11 mouse cellular contexts compared by ENCODE assay signal in the genomic region with DNA sequence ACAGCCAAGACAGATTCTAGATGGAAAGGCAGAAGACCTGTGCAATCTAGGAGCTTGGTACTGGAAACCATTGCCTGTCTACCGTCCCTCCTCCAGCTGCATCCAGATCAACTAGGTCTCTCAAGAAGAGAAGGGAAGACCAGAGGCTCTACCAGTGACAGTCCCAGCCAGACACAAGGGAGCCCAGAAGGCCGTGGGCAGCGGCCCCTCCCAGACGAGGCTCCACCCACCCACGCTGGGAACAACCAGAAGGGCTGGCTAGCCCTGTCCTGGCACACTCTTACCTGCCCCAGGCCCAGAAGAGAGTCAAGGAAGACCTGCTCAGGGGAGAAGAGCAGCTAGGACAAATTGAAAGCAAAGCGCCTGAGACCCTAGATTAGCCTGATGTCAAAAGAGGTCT. TPM values are rescaled to one million over a fixed set of nuclear protein-coding genes. Genes with fewer than 3 reads are reported as not detected.
A peak's percentile ranks its signal among the peaks of the same experiment; 100 is the strongest.
DNase-seq lines count a peak whose midpoint lies in the region; ATAC-seq and TF ChIP-seq lines count a peak whose summit lies in the region.
"Had no signal": no experiment of that assay in that cellular context is flagged by ENCODE, and none has a peak within 500 bp of the region (broad histone marks: within the 10 kb centered on the region; RNA-seq: fewer than 3 reads in every experiment).

No protein-coding gene starts in this region.

- no peak for ATAC-seq in forebrain, embryonic 15.5 days (replicated peaks)
- no peak for ATAC-seq in forebrain, postnatal 0 days
- ATAC-seq in liver, embryonic 12.5 days, result no peak
- ATAC-seq in liver, embryonic 11.5 days (replicated peaks; ENCODE audit: low FRiP score), result no peak
- no peak for ATAC-seq in limb, embryonic 12.5 days (ENCODE audit: insufficient number of reproducible peaks, insufficient read depth, low FRiP score, low TSS enrichment, low read depth)
- no peak for ATAC-seq in CD4-positive, CD25-positive, alpha-beta regulatory T cell, adult 4 months
- ATAC-seq in megakaryocyte progenitor cell, adult 5-6 weeks (replicated peaks; ENCODE audit: poor library complexity), result no peak
- ATAC-seq: midbrain, embryonic 16.5 days had no signal

- TF ChIP-seq CTCF in forebrain, postnatal 0 days (IDR thresholded peaks at IDR 0.05; ENCODE audit: low read depth), result no peak

- H3K4me1 ChIP-seq in forebrain, embryonic 15.5 days, result peaks cover 81% of the 10 kb centered on the region
- H3K4me1 ChIP-seq in forebrain, postnatal 0 days (ENCODE audit: insufficient read depth), result peaks cover 37% of the 10 kb centered on the region
- peaks cover 94% of the 10 kb centered on the region for H3K4me1 ChIP-seq in liver, embryonic 12.5 days
- H3K4me1 ChIP-seq in liver, embryonic 11.5 days (replicated peaks; ENCODE audit: control insufficient read depth, insufficient read depth, low read length), result peaks cover 75% of the 10 kb centered on the region
- H3K4me1 ChIP-seq in limb, embryonic 12.5 days (replicated peaks), result peaks cover 74% of the 10 kb centered on the region

- H3K27ac ChIP-seq in forebrain, embryonic 15.5 days (replicated peaks), result 0 out of 2 replicates have a peak overlapping the region, but pooled peaks have one; percentile 93
- H3K27ac ChIP-seq in forebrain, postnatal 0 days (ENCODE audit: low read depth, low read length), result no peak overlapping the region
- peak overlapping the region; percentile 11; the same call in 1 of the 2 replicates for H3K27ac ChIP-seq in liver, embryonic 12.5 days
- H3K27ac ChIP-seq in liver, embryonic 11.5 days (ENCODE audit: low read depth, low read length), result no peak overlapping the region; the same call in 1 of the 2 replicates
- H3K27ac ChIP-seq in limb, embryonic 12.5 days, result peak overlapping the region; percentile 23; the same call in 1 of the 2 replicates
- H3K27ac ChIP-seq: liver, embryonic 15.5 days had no signal

- H3K9me3 ChIP-seq in forebrain, embryonic 15.5 days, result no peaks in the 10 kb centered on the region
- H3K9me3 ChIP-seq in forebrain, postnatal 0 days (ENCODE audit: low read length), result no peaks in the 10 kb centered on the region
- H3K9me3 ChIP-seq in liver, embryonic 12.5 days (replicated peaks), result no peaks in the 10 kb centered on the region
- H3K9me3 ChIP-seq in liver, embryonic 11.5 days (ENCODE audit: control insufficient read depth, low read length), result no peaks in the 10 kb centered on the region
- H3K9me3 ChIP-seq in limb, embryonic 12.5 days, result no peaks in the 10 kb centered on the region
- H3K9me3 ChIP-seq: liver, embryonic 15.5 days had no signal

- DNase-seq in forebrain, postnatal 0 days, result no peak
- no peak for DNase-seq in liver, embryonic 11.5 days (ENCODE audit: low spot score)
- DNase-seq in cerebellum, postnatal 36 days, result peak; percentile 24 to 28
- DNase-seq: thymus, adult 2 months had no signal

- H3K36me3 ChIP-seq in forebrain, embryonic 15.5 days, result peaks cover 11% of the 10 kb centered on the region; the same call in 1 of the 2 replicates
- H3K36me3 ChIP-seq in forebrain, postnatal 0 days (ENCODE audit: insufficient read depth), result peaks cover 46% of the 10 kb centered on the region
- no peaks in the 10 kb centered on the region for H3K36me3 ChIP-seq in liver, embryonic 12.5 days
- H3K36me3 ChIP-seq in liver, embryonic 11.5 days (ENCODE audit: control insufficient read depth, insufficient read depth, low read length), result no peaks in the 10 kb centered on the region
- H3K36me3 ChIP-seq in limb, embryonic 12.5 days, result peaks cover 27% of the 10 kb centered on the region; the same call in 1 of the 2 replicates
- H3K36me3 ChIP-seq: liver, embryonic 15.5 days had no signal

- H3K4me3 ChIP-seq in forebrain, embryonic 15.5 days, result no peak overlapping the region
- H3K4me3 ChIP-seq in forebrain, postnatal 0 days (ENCODE audit: low read depth, low read length), result no peak overlapping the region
- no peak overlapping the region for H3K4me3 ChIP-seq in liver, embryonic 12.5 days
- H3K4me3 ChIP-seq in liver, embryonic 11.5 days (ENCODE audit: low read depth, low read length), result no peak overlapping the region
- no peak overlapping the region for H3K4me3 ChIP-seq in limb, embryonic 12.5 days (replicated peaks)
- H3K4me3 ChIP-seq: liver, embryonic 15.5 days had no signal

- WGBS in forebrain, embryonic 15.5 days, result 66% methylated on average over 6 of the region's 6 CpGs
- WGBS in forebrain, postnatal 0 days, result 68% methylated on average over 6 of the region's 6 CpGs
- 38% methylated on average over 6 of the region's 6 CpGs for WGBS in liver, embryonic 12.5 days (ENCODE audit: insufficient replicate concordance)
- 43% methylated on average over 6 of the region's 6 CpGs for WGBS in liver, embryonic 11.5 days
- 57% methylated on average over 6 of the region's 6 CpGs for WGBS in limb, embryonic 12.5 days

- H3K9ac ChIP-seq in forebrain, embryonic 15.5 days (replicated peaks), result no peak overlapping the region
- H3K9ac ChIP-seq in forebrain, postnatal 0 days, result no peak overlapping the region
- no peak overlapping the region for H3K9ac ChIP-seq in liver, embryonic 12.5 days
- no peak overlapping the region for H3K9ac ChIP-seq in liver, embryonic 11.5 days (ENCODE audit: low read depth, low read length)
- H3K9ac ChIP-seq in limb, embryonic 12.5 days (replicated peaks), result no peak overlapping the region
- H3K9ac ChIP-seq: liver, embryonic 15.5 days had no signal

- H3K27me3 ChIP-seq in forebrain, embryonic 15.5 days, result no peaks in the 10 kb centered on the region
- no peaks in the 10 kb centered on the region for H3K27me3 ChIP-seq in forebrain, postnatal 0 days (ENCODE audit: insufficient read depth, low read length)
- H3K27me3 ChIP-seq in liver, embryonic 12.5 days (replicated peaks), result peaks cover 22% of the 10 kb centered on the region
- no peaks in the 10 kb centered on the region for H3K27me3 ChIP-seq in liver, embryonic 11.5 days (replicated peaks; ENCODE audit: control insufficient read depth, insufficient read depth, low read length)
- H3K27me3 ChIP-seq in limb, embryonic 12.5 days, result peaks cover 10% of the 10 kb centered on the region

- H3K4me2 ChIP-seq in forebrain, embryonic 15.5 days (replicated peaks), result no peak overlapping the region
- H3K4me2 ChIP-seq in forebrain, postnatal 0 days (ENCODE audit: low read depth), result no peak overlapping the region
- H3K4me2 ChIP-seq in liver, embryonic 12.5 days, result peak overlapping the region; percentile 79
- H3K4me2 ChIP-seq in liver, embryonic 11.5 days, result no peak overlapping the region; the same call in none of the 2 replicates
- H3K4me2 ChIP-seq in limb, embryonic 12.5 days, result no peak overlapping the region
- H3K4me2 ChIP-seq: liver, embryonic 15.5 days had no signal

RNA-seq across cellular contexts. Expression of a gene that starts 9.5 kb away (rescaled TPM):
- polyA plus RNA-seq in forebrain, embryonic 15.5 days (2015; fragmentation: Nextera tagmentation; extraction: Ambion mirVana), result 127 and 129 TPM in 2 replicates
- 170 and 209 TPM in 2 replicates for total RNA-seq in forebrain, postnatal 0 days (2014; rRNA removed)
- polyA plus RNA-seq in forebrain, postnatal 0 days (2015; fragmentation: Nextera tagmentation; extraction: Ambion mirVana), result 67.1 and 69.4 TPM in 2 replicates
- polyA plus RNA-seq in liver, embryonic 12.5 days (2016; fragmentation: Nextera tagmentation; extraction: Ambion mirVana), result 21.7 and 23.1 TPM in 2 replicates
- polyA plus RNA-seq in liver, embryonic 11.5 days (2014; fragmentation: Nextera tagmentation; extraction: Ambion mirVana), result 23.8 and 26.0 TPM in 2 replicates
- polyA plus RNA-seq in limb, embryonic 12.5 days (2016; fragmentation: Nextera tagmentation; extraction: Ambion mirVana), result 58.1 and 64.3 TPM in 2 replicates
- polyA plus RNA-seq in CD4-positive, CD25-positive, alpha-beta regulatory T cell, adult 4 months (2017; shearing (Covaris generic)), result 10 to 100 TPM in 1 of 2 experiments, 1 to 10 TPM in 1; 6.5 to 12.3 TPM
- total RNA-seq in megakaryocyte progenitor cell, adult 5-6 weeks (2015), result 18.6 and 20.6 TPM in 2 replicates
- total RNA-seq in megakaryocyte progenitor cell, adult 5-6 weeks (2017), result 18.7 and 22.1 TPM in 2 replicates

RNA-seq across cellular contexts. Expression of a gene that starts 28.2 kb away (rescaled TPM):
- 5.6 and 7.0 TPM in 2 replicates for polyA plus RNA-seq in forebrain, embryonic 15.5 days (2015; fragmentation: Nextera tagmentation; extraction: Ambion mirVana)
- 0.62 and 1.0 TPM in 2 replicates for total RNA-seq in forebrain, postnatal 0 days (2014; rRNA removed)
- 1.5 and 1.6 TPM in 2 replicates for polyA plus RNA-seq in forebrain, postnatal 0 days (2015; fragmentation: Nextera tagmentation; extraction: Ambion mirVana)
- 19.5 and 19.7 TPM in 2 replicates for polyA plus RNA-seq in liver, embryonic 12.5 days (2016; fragmentation: Nextera tagmentation; extraction: Ambion mirVana)
- polyA plus RNA-seq in liver, embryonic 11.5 days (2014; fragmentation: Nextera tagmentation; extraction: Ambion mirVana), result 28.2 and 29.4 TPM in 2 replicates
- 21.7 and 23.5 TPM in 2 replicates for polyA plus RNA-seq in limb, embryonic 12.5 days (2016; fragmentation: Nextera tagmentation; extraction: Ambion mirVana)
- 1 to 10 TPM in 1 of 2 experiments, under 1 TPM in 1; 0.40 to 1.8 TPM for polyA plus RNA-seq in CD4-positive, CD25-positive, alpha-beta regulatory T cell, adult 4 months (2017; shearing (Covaris generic))
- total RNA-seq in megakaryocyte progenitor cell, adult 5-6 weeks (2015), result 20.7 and 21.1 TPM in 2 replicates
- total RNA-seq in megakaryocyte progenitor cell, adult 5-6 weeks (2017), result 5.9 and 6.7 TPM in 2 replicates

RNA-seq across cellular contexts. Expression of a gene that starts 31.0 kb away (rescaled TPM):
- 21.5 and 23.7 TPM in 2 replicates for polyA plus RNA-seq in forebrain, embryonic 15.5 days (2015; fragmentation: Nextera tagmentation; extraction: Ambion mirVana)
- total RNA-seq in forebrain, postnatal 0 days (2014; rRNA removed), result 27.3 and 32.1 TPM in 2 replicates
- polyA plus RNA-seq in forebrain, postnatal 0 days (2015; fragmentation: Nextera tagmentation; extraction: Ambion mirVana), result 27.4 and 32.0 TPM in 2 replicates
- polyA plus RNA-seq in liver, embryonic 12.5 days (2016; fragmentation: Nextera tagmentation; extraction: Ambion mirVana), result 18.0 and 19.7 TPM in 2 replicates
- 38.8 and 39.5 TPM in 2 replicates for polyA plus RNA-seq in liver, embryonic 11.5 days (2014; fragmentation: Nextera tagmentation; extraction: Ambion mirVana)
- 36.6 and 36.8 TPM in 2 replicates for polyA plus RNA-seq in limb, embryonic 12.5 days (2016; fragmentation: Nextera tagmentation; extraction: Ambion mirVana)
- polyA plus RNA-seq in CD4-positive, CD25-positive, alpha-beta regulatory T cell, adult 4 months (2017; shearing (Covaris generic)), result 10 to 100 TPM; 29.1 to 53.9 TPM
- total RNA-seq in megakaryocyte progenitor cell, adult 5-6 weeks (2015), result 106 and 144 TPM in 2 replicates
- total RNA-seq in megakaryocyte progenitor cell, adult 5-6 weeks (2017), result 61.8 and 65.0 TPM in 2 replicates

RNA-seq across cellular contexts. Expression of a gene that starts 35.4 kb away (rescaled TPM):
- polyA plus RNA-seq in forebrain, embryonic 15.5 days (2015; fragmentation: Nextera tagmentation; extraction: Ambion mirVana), result 114 and 118 TPM in 2 replicates
- total RNA-seq in forebrain, postnatal 0 days (2014; rRNA removed), result 76.7 and 86.4 TPM in 2 replicates
- polyA plus RNA-seq in forebrain, postnatal 0 days (2015; fragmentation: Nextera tagmentation; extraction: Ambion mirVana), result 145 and 154 TPM in 2 replicates
- polyA plus RNA-seq in liver, embryonic 12.5 days (2016; fragmentation: Nextera tagmentation; extraction: Ambion mirVana), result 84.3 and 85.8 TPM in 2 replicates
- 80.1 and 83.2 TPM in 2 replicates for polyA plus RNA-seq in liver, embryonic 11.5 days (2014; fragmentation: Nextera tagmentation; extraction: Ambion mirVana)
- 103 TPM in 2 replicates for polyA plus RNA-seq in limb, embryonic 12.5 days (2016; fragmentation: Nextera tagmentation; extraction: Ambion mirVana)
- polyA plus RNA-seq in CD4-positive, CD25-positive, alpha-beta regulatory T cell, adult 4 months (2017; shearing (Covaris generic)), result 10 to 100 TPM; 33.4 to 69.4 TPM
- 127 and 133 TPM in 2 replicates for total RNA-seq in megakaryocyte progenitor cell, adult 5-6 weeks (2015)
- 67.8 and 79.1 TPM in 2 replicates for total RNA-seq in megakaryocyte progenitor cell, adult 5-6 weeks (2017)

RNA-seq across cellular contexts. Expression of a gene that starts 48.1 kb away (rescaled TPM):
- not detected in 2 replicates for polyA plus RNA-seq in forebrain, embryonic 15.5 days (2015; fragmentation: Nextera tagmentation; extraction: Ambion mirVana)
- 0.54 and 1.4 TPM in 2 replicates for total RNA-seq in forebrain, postnatal 0 days (2014; rRNA removed)
- 0.11 TPM in 1 of 2 replicates, not detected in the other for polyA plus RNA-seq in forebrain, postnatal 0 days (2015; fragmentation: Nextera tagmentation; extraction: Ambion mirVana)
- 0.05 TPM in 1 of 2 replicates, not detected in the other for polyA plus RNA-seq in liver, embryonic 12.5 days (2016; fragmentation: Nextera tagmentation; extraction: Ambion mirVana)
- 0.05 and 0.12 TPM in 2 replicates for polyA plus RNA-seq in liver, embryonic 11.5 days (2014; fragmentation: Nextera tagmentation; extraction: Ambion mirVana)
- 0.16 and 0.19 TPM in 2 replicates for polyA plus RNA-seq in limb, embryonic 12.5 days (2016; fragmentation: Nextera tagmentation; extraction: Ambion mirVana)
- not detected for polyA plus RNA-seq in CD4-positive, CD25-positive, alpha-beta regulatory T cell, adult 4 months (2017; shearing (Covaris generic))
- 1.5 and 2.0 TPM in 2 replicates for total RNA-seq in megakaryocyte progenitor cell, adult 5-6 weeks (2015)
- 0.54 and 0.58 TPM in 2 replicates for total RNA-seq in megakaryocyte progenitor cell, adult 5-6 weeks (2017)

Comparison
In these comparisons a context has a peak if more than half of its experiments do, and no peak if none do; other contexts are left out.
1. H3K27ac ChIP-seq: peak in forebrain, embryonic 15.5 days (single experiment), liver, embryonic 12.5 days (single experiment) and limb, embryonic 12.5 days (single experiment); none in forebrain, postnatal 0 days (single experiment) and liver, embryonic 11.5 days (single experiment).
2. DNase-seq: peak in cerebellum, postnatal 36 days (2 of 2); none in forebrain, postnatal 0 days (single experiment) and liver, embryonic 11.5 days (single experiment).